Mouse (Mus musculus) frontal cortex, adult (tissue): Measurements from ENCODE around the gene Tchhl1.

ENCODE experiments used
- ATAC-seq: cut with Nextera tagmentation; 2 replicates; pipeline ENCODE4 v1.9.2; 2017; ENCODE audit warnings: mild to moderate bottlenecking, moderate library complexity, mixed read lengths; ENCODE audit not compliant: low TSS enrichment

Tchhl1 gene

GRCm38 (mm10) chr3:93504536-93505189 lies 36.1 kb downstream of the Tchhl1 start:
- ATAC-seq = peak; percentile 50

- no peak for ATAC-seq
These were observed 37.7 kb downstream of the Tchhl1 start for GRCm38 (mm10) chr3:93505960-93506863.

- no peak for ATAC-seq
These were observed 38.3 kb downstream of the Tchhl1 start for GRCm38 (mm10) chr3:93506881-93507325.

- no peak for ATAC-seq
These were observed 40.7 kb downstream of the Tchhl1 start for GRCm38 (mm10) chr3:93509301-93509700.

GRCm38 (mm10) chr3:93511036-93511435 lies 42.5 kb downstream of the Tchhl1 start:
- no peak for ATAC-seq

- no peak for ATAC-seq
These were observed 43.2 kb downstream of the Tchhl1 start for GRCm38 (mm10) chr3:93511801-93512200.

- ATAC-seq = no peak
These were observed 44.0 kb downstream of the Tchhl1 start for GRCm38 (mm10) chr3:93512386-93513101.

- no peak for ATAC-seq
These were observed 46.1 kb downstream of the Tchhl1 start for GRCm38 (mm10) chr3:93514628-93515027.

GRCm38 (mm10) chr3:93517343-93517742 lies 48.8 kb downstream of the Tchhl1 start:
- ATAC-seq = no peak

- ATAC-seq = no peak
These were observed 51.3 kb downstream of the Tchhl1 start for GRCm38 (mm10) chr3:93519856-93520329.

GRCm38 (mm10) chr3:93520330-93521193 lies 52.0 kb downstream of the Tchhl1 start, which contains the start of gene S100a11:
Gene S100a11 (plus strand): TSS chr3:93520488.
- no peak for ATAC-seq
